Mouse (Mus musculus) adrenal gland, postnatal 10 days (tissue): ENCODE data around the gene Arsb. TPM values are rescaled to one million over a fixed set of nuclear protein-coding genes. Genes with fewer than 3 reads are reported as not detected.

Experiments
- DNase-seq: peaks from one replicate; pipeline ENCODE4 v3.0.0; 2021; ENCODE audit warnings: mixed read lengths
- total RNA-seq, 2 experiments: library from RNA; stranded (reverse); gene quantifications; 2 replicates each; pipeline ENCODE4 v1.2.3; 2021

Arsb gene
- total RNA-seq, 2 experiments from 2014 or later = 32.3 to 32.5 TPM

GRCm38 (mm10) chr13:93891276-93891675 lies 119.8 kb downstream of the Arsb start:
- DNase-seq = no peak

GRCm38 (mm10) chr13:93892101-93892500 lies 120.7 kb downstream of the Arsb start:
- no peak for DNase-seq

GRCm38 (mm10) chr13:93894105-93894504 lies 122.7 kb downstream of the Arsb start:
- no peak for DNase-seq

GRCm38 (mm10) chr13:93895430-93895829 lies 124.0 kb downstream of the Arsb start:
- no peak for DNase-seq

GRCm38 (mm10) chr13:93897943-93898826 lies 126.8 kb downstream of the Arsb start:
- DNase-seq = no peak

GRCm38 (mm10) chr13:93899378-93900256 lies 128.2 kb downstream of the Arsb start:
- no peak for DNase-seq

- no peak for DNase-seq
These were observed 129.7 kb downstream of the Arsb start for GRCm38 (mm10) chr13:93900934-93901626.

GRCm38 (mm10) chr13:93902126-93902525 lies 130.7 kb downstream of the Arsb start:
- DNase-seq = no peak

GRCm38 (mm10) chr13:93906552-93907245 lies 135.3 kb downstream of the Arsb start:
- DNase-seq = no peak

- DNase-seq = no peak
These were observed 136.5 kb downstream of the Arsb start for GRCm38 (mm10) chr13:93907971-93908370.

GRCm38 (mm10) chr13:93909847-93910246 lies 138.4 kb downstream of the Arsb start:
- DNase-seq = no peak

GRCm38 (mm10) chr13:93911037-93911436 lies 139.6 kb downstream of the Arsb start:
- peak; percentile 56 for DNase-seq

- DNase-seq = no peak
These were observed 141.0 kb downstream of the Arsb start for GRCm38 (mm10) chr13:93912326-93912915.

GRCm38 (mm10) chr13:93914206-93914605 lies 142.8 kb downstream of the Arsb start:
- DNase-seq = no peak

GRCm38 (mm10) chr13:93915641-93916570 lies 144.5 kb downstream of the Arsb start:
- DNase-seq = no peak

GRCm38 (mm10) chr13:93919536-93919935 lies 148.1 kb downstream of the Arsb start:
- no peak for DNase-seq

- DNase-seq = no peak
These were observed 148.8 kb downstream of the Arsb start for GRCm38 (mm10) chr13:93920080-93920785.

- DNase-seq = no peak
These were observed 149.4 kb downstream of the Arsb start for GRCm38 (mm10) chr13:93920786-93921300.

GRCm38 (mm10) chr13:93921831-93922565 lies 150.6 kb downstream of the Arsb start:
- no peak for DNase-seq
